Mouse (Mus musculus) brain, embryonic 18.5 days (tissue): ENCODE data around the gene Col15a1.
A peak's percentile ranks its signal among the peaks of the same experiment; 100 is the strongest.

Experiments used
- DNase-seq: peaks from one replicate; pipeline ENCODE4 v3.0.0-alpha.2; 2012; ENCODE audit warnings: low read depth, low spot score

Col15a1 gene

DNA sequence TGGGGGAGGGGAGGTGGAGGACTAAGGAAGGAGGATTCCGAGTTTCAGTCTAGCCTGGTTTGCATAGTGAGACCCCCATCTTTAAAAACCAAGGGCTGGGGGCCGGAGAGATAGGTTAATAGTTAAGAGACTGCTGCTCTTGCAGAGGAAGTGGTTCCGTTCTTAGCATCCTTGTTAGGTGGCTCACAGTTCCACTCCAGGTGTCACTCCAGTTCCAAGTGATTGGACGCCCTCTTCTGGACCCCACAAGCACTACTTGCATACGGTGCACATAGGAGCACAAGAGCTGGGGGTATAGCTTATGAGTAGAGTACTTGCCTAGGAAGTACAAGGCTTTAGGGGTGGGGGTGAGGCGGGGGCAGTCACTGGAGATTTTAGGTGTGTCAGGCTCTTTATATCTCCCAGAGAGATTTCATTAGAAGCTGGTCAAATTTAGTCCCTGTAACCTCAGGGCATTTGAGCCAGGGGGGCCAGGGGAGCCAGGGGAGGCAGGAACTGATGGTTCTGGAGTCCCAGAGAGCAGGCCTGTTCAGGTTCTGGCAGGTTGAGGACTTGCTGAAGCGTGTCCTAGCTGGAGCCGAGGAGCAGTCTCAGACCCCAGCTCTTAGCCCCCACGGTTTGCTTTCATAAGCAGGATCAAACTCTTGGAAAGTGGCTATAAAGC is 143.6 kb downstream of the Col15a1 start:
- no peak for DNase-seq

- no peak for DNase-seq
Measured at GRCm38 (mm10) chr4:47352061-47352661, 144.2 kb downstream of the Col15a1 start.

GRCm38 (mm10) chr4:47352803-47353388 is 144.9 kb downstream of the Col15a1 start, which contains the start of gene Tgfbr1:
Gene Tgfbr1 (plus strand): TSS chr4:47353222.
- peak; percentile 89 for DNase-seq

DNA sequence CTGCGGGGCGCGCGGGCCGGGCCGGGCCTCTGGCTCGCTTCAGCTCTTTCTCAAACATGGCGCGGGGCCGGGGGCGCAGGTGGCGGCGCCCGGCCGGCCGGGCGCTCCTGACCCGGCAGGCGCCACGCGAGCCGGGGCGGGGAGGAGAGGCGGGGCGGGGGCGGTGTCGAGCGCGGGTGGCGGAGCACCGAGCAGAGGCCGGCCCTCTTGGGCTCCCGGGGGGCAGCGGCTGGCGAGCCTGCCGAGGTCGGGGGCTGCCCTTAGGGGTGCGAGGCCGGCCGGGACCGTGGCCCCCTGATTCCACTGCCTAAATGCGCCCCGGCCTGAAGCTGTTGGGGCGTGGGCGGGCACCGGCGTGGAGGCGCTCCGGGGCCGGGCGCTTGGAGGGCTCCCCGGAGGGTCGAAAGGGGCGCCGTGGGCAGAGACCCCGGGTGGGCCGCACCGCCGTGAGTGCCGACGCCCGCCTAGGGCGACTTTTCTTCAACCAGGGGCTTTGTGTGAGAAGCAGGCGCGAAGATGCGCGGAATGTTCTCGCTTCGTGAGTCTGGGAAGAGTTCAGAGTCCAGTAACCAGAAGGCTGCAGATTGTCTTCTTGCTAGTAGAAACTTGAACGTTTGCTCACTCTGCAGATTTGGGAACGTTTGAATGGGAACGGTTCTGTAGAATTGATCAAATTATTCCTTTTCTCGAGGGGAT is 145.6 kb downstream of the Col15a1 start:
- no peak for DNase-seq

DNA sequence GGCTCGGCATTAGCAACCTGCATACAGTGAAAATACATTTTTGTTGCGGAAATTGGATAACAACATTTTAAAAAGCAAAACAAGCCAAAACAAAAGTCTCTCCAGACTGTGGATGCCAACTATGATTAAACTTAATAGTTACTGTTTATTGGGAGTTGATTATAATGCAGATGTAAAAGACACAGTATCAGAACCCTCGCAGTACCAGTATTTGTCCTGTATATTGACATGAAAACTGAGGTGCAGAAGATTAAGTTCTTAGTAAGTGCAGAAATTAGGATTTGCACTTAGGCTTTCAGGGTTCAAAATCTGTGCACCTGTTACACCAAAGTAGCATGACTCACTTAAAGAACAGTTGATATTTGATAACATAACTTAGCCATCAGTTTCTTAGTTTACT is 146.3 kb downstream of the Col15a1 start:
- no peak for DNase-seq

DNA sequence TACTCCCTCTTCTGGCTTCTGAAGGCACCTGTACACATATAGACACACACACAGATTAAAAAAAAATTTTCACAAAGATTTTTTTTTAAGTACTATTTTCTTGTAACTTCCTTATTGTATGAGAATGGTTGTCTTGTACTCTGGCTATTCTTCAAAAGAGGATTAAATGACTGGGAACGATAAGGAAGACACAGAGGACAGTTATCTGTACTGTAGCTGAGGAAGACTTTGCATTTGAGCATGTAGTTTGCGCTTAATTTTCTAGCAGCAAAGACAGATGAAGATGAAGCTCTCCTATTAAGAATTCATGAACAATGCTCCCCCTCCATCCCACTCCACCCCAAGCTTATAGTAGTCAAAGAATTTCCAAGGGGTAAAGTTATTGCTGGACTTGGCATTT is 154.7 kb downstream of the Col15a1 start:
- no peak for DNase-seq
